Mouse (Mus musculus) cerebellum, postnatal 25 days (tissue): Measurements from ENCODE around the gene Acvr1.

ENCODE experiments used
- DNase-seq, 2 experiments: peaks; one replicate each; pipeline ENCODE4 v3.0.0; 2021; ENCODE audit warnings: mixed read lengths in 2 of 2

Acvr1 gene

DNA sequence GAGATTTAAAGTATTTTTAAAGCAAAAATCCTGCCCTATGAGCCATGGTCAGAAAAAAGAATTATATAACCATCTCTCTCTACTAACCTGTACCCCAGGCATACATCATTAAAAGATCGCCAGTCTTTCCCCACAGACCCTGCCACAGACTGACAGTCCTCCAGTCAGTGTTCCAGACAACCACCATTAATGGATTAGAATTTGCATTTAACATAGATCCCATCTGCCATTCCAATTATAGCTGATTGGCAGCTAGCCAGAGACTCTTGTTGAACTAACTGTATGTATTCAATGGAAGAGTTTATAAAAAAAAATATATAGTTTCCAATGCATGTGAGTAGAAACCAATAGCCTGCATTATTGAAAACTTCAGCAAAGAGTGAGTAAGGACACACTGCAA is 187.5 kb downstream of the Acvr1 start:
- no peak for DNase-seq

DNA sequence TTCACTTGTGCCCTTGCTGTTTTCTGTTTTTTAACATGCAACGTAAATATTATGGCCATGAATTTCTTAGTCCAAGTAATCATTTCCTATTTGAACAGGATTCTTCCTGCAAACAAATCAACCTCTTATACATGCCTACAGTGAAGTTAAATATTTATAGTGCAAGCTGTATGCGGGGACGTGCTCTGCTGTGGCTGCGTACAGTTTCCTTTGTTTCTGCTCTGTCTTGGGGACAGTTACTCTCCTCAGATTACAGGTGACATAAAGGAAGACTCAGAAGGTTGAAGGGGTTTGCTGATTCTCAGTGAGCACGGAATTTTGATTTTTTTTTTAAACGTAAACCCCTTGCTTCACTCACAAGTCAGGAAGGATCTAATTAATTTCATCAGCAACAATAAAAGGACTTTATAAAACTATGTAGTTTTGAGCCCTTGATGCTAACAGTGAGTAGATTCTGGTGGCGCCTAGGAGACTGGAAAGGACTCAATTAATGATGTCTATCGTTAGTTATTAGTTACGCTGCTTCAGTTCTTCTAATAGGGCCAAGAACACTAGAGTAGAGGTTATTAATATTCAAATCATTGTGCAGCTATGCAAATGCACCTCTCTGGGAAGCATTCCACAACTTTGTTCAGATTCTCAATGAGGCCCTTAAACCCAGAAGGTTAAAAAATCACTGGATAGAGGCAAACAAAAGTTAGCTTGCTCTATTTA is 189.4 kb downstream of the Acvr1 start:
- DNase-seq = no peak

DNA sequence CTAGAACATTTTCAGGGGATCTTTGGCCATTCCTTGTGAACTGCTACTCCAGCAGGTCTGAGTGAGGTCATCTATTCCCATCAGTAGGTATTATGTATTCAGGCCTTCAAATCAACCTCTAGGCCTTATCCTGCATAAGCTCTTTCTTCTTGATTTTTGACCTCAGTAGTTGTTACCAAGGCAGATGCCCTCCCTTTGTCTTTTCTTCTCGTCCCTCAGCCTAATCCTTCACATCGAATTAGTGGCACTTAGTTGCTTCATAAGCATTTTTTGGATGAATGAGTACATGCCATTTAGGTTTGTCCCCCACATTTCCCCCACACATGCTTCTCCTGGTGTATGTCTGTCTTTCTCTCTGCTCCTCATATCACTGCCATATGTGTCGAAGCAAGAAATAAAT is 200.8 kb downstream of the Acvr1 start:
- no peak for DNase-seq

DNA sequence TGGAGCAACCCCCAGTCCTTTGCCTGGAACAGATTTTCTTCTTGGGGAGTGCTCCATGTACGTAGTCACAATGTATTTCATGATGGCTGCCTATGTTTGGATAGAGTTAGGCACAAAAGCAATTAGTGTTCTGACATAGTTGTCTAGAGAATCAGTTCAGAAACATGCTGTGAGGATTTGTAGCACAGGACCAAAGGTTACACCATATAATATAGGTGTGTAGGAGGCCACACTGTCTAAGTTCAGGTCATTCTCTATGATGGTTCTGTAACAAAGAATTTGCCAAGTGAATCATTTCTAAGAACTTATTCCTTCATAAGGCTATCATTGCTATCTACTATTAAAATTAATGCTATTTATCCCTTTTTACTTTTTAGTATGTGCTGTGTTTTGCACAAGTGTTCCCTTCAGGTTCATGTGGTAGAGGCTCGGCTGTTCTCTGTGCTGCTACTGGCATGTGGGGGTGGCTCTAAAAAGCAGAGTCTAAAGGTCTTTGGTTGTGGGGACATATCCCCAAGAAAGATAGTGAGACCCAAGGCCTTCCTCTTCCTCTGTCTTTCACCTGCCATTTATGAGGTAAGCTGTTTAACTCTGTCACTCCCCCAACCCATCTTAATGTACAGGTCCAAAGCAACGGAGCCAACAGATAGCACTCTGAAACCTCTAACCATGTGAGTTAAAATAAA is 205.5 kb downstream of the Acvr1 start:
- no peak for DNase-seq

DNA sequence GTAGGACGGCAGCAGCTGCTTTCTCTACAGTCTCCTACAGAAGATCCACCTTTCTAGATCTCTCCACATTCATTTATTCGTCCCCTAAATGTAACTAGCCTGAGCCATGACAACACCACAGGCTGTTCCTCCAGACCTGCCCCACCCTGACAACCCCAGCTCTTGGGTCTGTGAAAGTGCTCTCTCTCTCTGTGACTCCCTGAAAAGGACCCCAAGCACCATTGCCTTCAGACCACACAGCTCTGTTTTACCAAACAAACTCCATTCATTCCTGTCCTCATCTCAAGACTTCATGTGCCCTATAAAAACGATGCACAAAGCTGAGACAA is 208.9 kb downstream of the Acvr1 start:
- DNase-seq = no peak

GRCm38 (mm10) chr2:58357414-58358131 is 209.4 kb downstream of the Acvr1 start, which contains the start of gene Acvr1c:
TSS of gene Acvr1c (minus strand) at chr2:58357895.
- DNase-seq = peak; percentile 51 to 75

DNA sequence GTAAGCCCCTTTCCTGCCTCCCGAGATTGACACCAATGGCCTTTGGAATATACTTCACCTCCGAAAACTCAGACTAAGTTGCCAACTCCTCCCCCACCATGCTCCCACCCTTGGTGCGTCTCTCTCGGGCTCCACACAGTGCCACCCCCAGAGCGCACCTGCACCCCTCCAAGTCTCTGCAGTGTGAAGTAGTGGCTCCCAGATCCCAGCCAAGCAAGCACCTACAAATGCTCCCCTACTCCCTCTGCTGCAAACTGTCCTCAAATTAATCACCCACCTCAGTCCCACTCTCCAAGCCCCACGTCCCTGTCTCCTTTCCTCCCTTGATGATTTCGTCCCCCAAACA is 209.9 kb downstream of the Acvr1 start:
- peak; percentile 41 to 43 for DNase-seq

DNA sequence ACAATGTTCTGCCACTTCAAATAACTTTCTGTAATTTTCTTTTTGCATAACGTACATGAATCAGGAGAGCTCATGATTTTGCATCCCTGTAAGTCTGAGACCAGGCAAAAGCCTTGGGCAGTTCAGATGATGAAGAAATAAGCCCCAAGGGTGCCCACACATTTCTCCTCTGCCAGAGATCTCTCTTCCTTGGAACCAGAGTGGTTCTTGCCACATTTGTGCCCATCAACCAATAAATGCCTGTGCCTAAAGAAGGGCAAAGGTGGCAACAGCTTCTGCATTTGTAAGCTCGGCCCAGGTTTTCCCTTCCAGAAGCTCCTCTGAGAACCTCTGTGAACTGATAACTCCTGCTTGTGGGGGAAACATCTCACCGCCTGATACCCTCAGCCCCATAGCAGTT is 212.6 kb downstream of the Acvr1 start:
- DNase-seq = no peak

GRCm38 (mm10) chr2:58352846-58353245 is 214.1 kb downstream of the Acvr1 start:
- DNase-seq = no peak

GRCm38 (mm10) chr2:58350657-58351056 is 216.3 kb downstream of the Acvr1 start:
- no peak for DNase-seq
